Comparison of ENCODE assay signal across 9 mouse cellular contexts in the genomic region with DNA sequence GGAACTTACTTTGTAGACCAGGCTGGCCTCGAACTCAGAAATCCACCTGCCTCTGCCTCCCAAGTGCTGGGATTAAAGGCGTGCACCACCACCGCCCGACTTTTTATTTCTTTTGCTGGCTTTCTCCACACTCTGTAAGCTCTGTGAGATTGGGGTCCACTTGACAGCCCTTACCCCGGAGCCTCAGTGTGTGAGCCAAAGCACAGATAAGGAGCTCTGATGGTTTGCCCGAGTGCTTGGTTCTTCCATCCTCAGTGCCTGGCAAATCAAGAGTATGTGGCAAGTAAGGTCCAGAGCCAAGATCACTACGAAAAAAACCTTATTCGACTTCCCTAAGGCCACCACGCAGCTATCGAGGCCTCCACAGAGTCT. TPM values are rescaled to one million over a fixed set of nuclear protein-coding genes. Genes with fewer than 3 reads are reported as not detected.
A peak's percentile ranks its signal among the peaks of the same experiment; 100 is the strongest.
DNase-seq lines count a peak whose midpoint lies in the region; ATAC-seq lines count a peak whose summit lies in the region.
"Had no signal": no experiment of that assay in that cellular context is flagged by ENCODE, and none has a peak within 500 bp of the region (broad histone marks: within the 10 kb centered on the region; RNA-seq: fewer than 3 reads in every experiment).

No protein-coding gene starts in this region.

- peak overlapping the region; percentile 53 for H3K4me3 ChIP-seq in kidney, embryonic 15.5 days (replicated peaks)
- peak overlapping the region; percentile 61 for H3K4me3 ChIP-seq in forebrain, embryonic 10.5 days
- peak overlapping the region; percentile 46 for H3K4me3 ChIP-seq in intestine, embryonic 16.5 days (ENCODE audit: low read length)
- peak overlapping the region; percentile 44 for H3K4me3 ChIP-seq in midbrain, embryonic 16.5 days (ENCODE audit: low read depth, low read length)

- DNase-seq in kidney, adult 9 months, result no peak
- no peak for DNase-seq in forebrain, embryonic 10.5 days (ENCODE audit: extremely low spot score, low spot score)
- no peak for DNase-seq in gastrocnemius, postnatal 14 days
- no peak for DNase-seq in thymus, postnatal 4 days
- no peak for DNase-seq in cerebellum, adult 11 months

- peak overlapping the region; percentile 95 for H3K4me2 ChIP-seq in kidney, embryonic 15.5 days
- peak overlapping the region; percentile 84 for H3K4me2 ChIP-seq in intestine, embryonic 16.5 days (ENCODE audit: low read depth, low read length)
- H3K4me2 ChIP-seq in midbrain, embryonic 16.5 days (ENCODE audit: low read length), result peak overlapping the region; percentile 76

- WGBS in kidney, embryonic 15.5 days, result 32% methylated on average over 10 of the region's 10 CpGs
- 30% methylated on average over 10 of the region's 10 CpGs for WGBS in forebrain, embryonic 10.5 days
- WGBS in intestine, embryonic 16.5 days, result 30% methylated on average over 10 of the region's 10 CpGs
- 20% methylated on average over 10 of the region's 10 CpGs for WGBS in midbrain, embryonic 16.5 days

- intact Hi-C loops in gastrocnemius, postnatal 14 days (cut with DNase I; ENCODE audit: low total_unique reads), result no loop called here

- no peaks in the 10 kb centered on the region for H3K9me3 ChIP-seq in kidney, embryonic 15.5 days (replicated peaks)
- no peaks in the 10 kb centered on the region for H3K9me3 ChIP-seq in forebrain, embryonic 10.5 days
- no peaks in the 10 kb centered on the region for H3K9me3 ChIP-seq in intestine, embryonic 16.5 days (ENCODE audit: control insufficient read depth, low read length)
- no peaks in the 10 kb centered on the region for H3K9me3 ChIP-seq in midbrain, embryonic 16.5 days (replicated peaks; ENCODE audit: control insufficient read depth, low read length, poor library complexity, severe bottlenecking)

- H3K27me3 ChIP-seq in kidney, embryonic 15.5 days, result no peaks in the 10 kb centered on the region
- peaks cover 21% of the 10 kb centered on the region for H3K27me3 ChIP-seq in forebrain, embryonic 10.5 days (ENCODE audit: poor library complexity, severe bottlenecking)
- H3K27me3 ChIP-seq in intestine, embryonic 16.5 days (replicated peaks; ENCODE audit: control insufficient read depth, insufficient read depth, low read length), result no peaks in the 10 kb centered on the region
- no peaks in the 10 kb centered on the region for H3K27me3 ChIP-seq in midbrain, embryonic 16.5 days (ENCODE audit: control insufficient read depth, insufficient read depth, low read depth, low read length)
- H3K27me3 ChIP-seq: Patski had no signal

- peaks cover 19% of the 10 kb centered on the region for H3K4me1 ChIP-seq in kidney, embryonic 15.5 days
- H3K4me1 ChIP-seq in forebrain, embryonic 10.5 days, result peaks cover 22% of the 10 kb centered on the region
- peaks cover 26% of the 10 kb centered on the region for H3K4me1 ChIP-seq in intestine, embryonic 16.5 days (ENCODE audit: control insufficient read depth, insufficient read depth, low read length)
- peaks cover 8% of the 10 kb centered on the region for H3K4me1 ChIP-seq in midbrain, embryonic 16.5 days (ENCODE audit: control insufficient read depth, insufficient read depth, low read length)

- H3K36me3 ChIP-seq in kidney, embryonic 15.5 days, result peaks cover 52% of the 10 kb centered on the region
- H3K36me3 ChIP-seq in forebrain, embryonic 10.5 days (replicated peaks), result peaks cover 58% of the 10 kb centered on the region
- peaks cover 16% of the 10 kb centered on the region; the same call in 1 of the 2 replicates for H3K36me3 ChIP-seq in intestine, embryonic 16.5 days (ENCODE audit: control insufficient read depth, insufficient read depth, low read length)
- peaks cover 28% of the 10 kb centered on the region for H3K36me3 ChIP-seq in midbrain, embryonic 16.5 days (ENCODE audit: control insufficient read depth, insufficient read depth, low read length)

- H3K9ac ChIP-seq in kidney, embryonic 15.5 days, result peak overlapping the region; percentile 48
- peak overlapping the region; percentile 62 for H3K9ac ChIP-seq in intestine, embryonic 16.5 days (ENCODE audit: low read depth, low read length)
- H3K9ac ChIP-seq in midbrain, embryonic 16.5 days (ENCODE audit: low read depth, low read length), result peak overlapping the region; percentile 75

- no peak for ATAC-seq in kidney, embryonic 15.5 days (replicated peaks; ENCODE audit: low FRiP score)
- no peak for ATAC-seq in intestine, embryonic 16.5 days
- ATAC-seq in midbrain, embryonic 16.5 days, result no peak; the same call in 1 of the 2 replicates
- ATAC-seq: Patski had no signal

- H3K27ac ChIP-seq in kidney, embryonic 15.5 days, result peak overlapping the region; percentile 59; the same call in 1 of the 2 replicates
- peak overlapping the region; percentile 90 for H3K27ac ChIP-seq in forebrain, embryonic 10.5 days
- H3K27ac ChIP-seq in intestine, embryonic 16.5 days (ENCODE audit: low read length), result no peak overlapping the region
- peak overlapping the region; percentile 80 for H3K27ac ChIP-seq in midbrain, embryonic 16.5 days (ENCODE audit: low read length)

RNA-seq across cellular contexts. Expression of a gene that starts 2.9 kb away (rescaled TPM):
- polyA plus RNA-seq in kidney, embryonic 15.5 days (2015; fragmentation: Nextera tagmentation; extraction: Ambion mirVana), result 3.5 and 3.6 TPM in 2 replicates
- polyA plus RNA-seq in forebrain, embryonic 10.5 days (2016; fragmentation: Nextera tagmentation; extraction: Ambion mirVana), result 4.0 and 4.2 TPM in 2 replicates
- 3.0 and 3.3 TPM in 2 replicates for polyA plus RNA-seq in intestine, embryonic 16.5 days (2015; fragmentation: Nextera tagmentation; extraction: Ambion mirVana)
- polyA plus RNA-seq in midbrain, embryonic 16.5 days (2015; fragmentation: Nextera tagmentation; extraction: Ambion mirVana), result 13.2 and 15.8 TPM in 2 replicates
- total RNA-seq in gastrocnemius, postnatal 14 days (2021), result 1 to 10 TPM; 1.3 TPM

RNA-seq across cellular contexts. Expression of a gene that starts 14.1 kb away (rescaled TPM):
- 403 and 405 TPM in 2 replicates for polyA plus RNA-seq in kidney, embryonic 15.5 days (2015; fragmentation: Nextera tagmentation; extraction: Ambion mirVana)
- 366 TPM in 2 replicates for polyA plus RNA-seq in forebrain, embryonic 10.5 days (2016; fragmentation: Nextera tagmentation; extraction: Ambion mirVana)
- 449 and 456 TPM in 2 replicates for polyA plus RNA-seq in intestine, embryonic 16.5 days (2015; fragmentation: Nextera tagmentation; extraction: Ambion mirVana)
- polyA plus RNA-seq in midbrain, embryonic 16.5 days (2015; fragmentation: Nextera tagmentation; extraction: Ambion mirVana), result 442 and 475 TPM in 2 replicates
- 10 to 100 TPM; 66.6 to 66.9 TPM for total RNA-seq in gastrocnemius, postnatal 14 days (2021)

RNA-seq across cellular contexts. Expression of a gene that starts 14.3 kb away (rescaled TPM):
- 56.7 and 62.1 TPM in 2 replicates for polyA plus RNA-seq in kidney, embryonic 15.5 days (2015; fragmentation: Nextera tagmentation; extraction: Ambion mirVana)
- polyA plus RNA-seq in forebrain, embryonic 10.5 days (2016; fragmentation: Nextera tagmentation; extraction: Ambion mirVana), result 53.8 and 59.3 TPM in 2 replicates
- polyA plus RNA-seq in intestine, embryonic 16.5 days (2015; fragmentation: Nextera tagmentation; extraction: Ambion mirVana), result 44.4 and 45.1 TPM in 2 replicates
- 75.5 and 82.2 TPM in 2 replicates for polyA plus RNA-seq in midbrain, embryonic 16.5 days (2015; fragmentation: Nextera tagmentation; extraction: Ambion mirVana)
- 10 to 100 TPM; 14.4 to 15.8 TPM for total RNA-seq in gastrocnemius, postnatal 14 days (2021)

RNA-seq across cellular contexts. Expression of a gene that starts 27.1 kb away (rescaled TPM):
- polyA plus RNA-seq in kidney, embryonic 15.5 days (2015; fragmentation: Nextera tagmentation; extraction: Ambion mirVana), result 24.0 and 25.3 TPM in 2 replicates
- 38.3 and 40.6 TPM in 2 replicates for polyA plus RNA-seq in forebrain, embryonic 10.5 days (2016; fragmentation: Nextera tagmentation; extraction: Ambion mirVana)
- 32.4 and 35.5 TPM in 2 replicates for polyA plus RNA-seq in intestine, embryonic 16.5 days (2015; fragmentation: Nextera tagmentation; extraction: Ambion mirVana)
- 15.5 and 20.3 TPM in 2 replicates for polyA plus RNA-seq in midbrain, embryonic 16.5 days (2015; fragmentation: Nextera tagmentation; extraction: Ambion mirVana)
- 10 to 100 TPM; 11.1 to 13.3 TPM for total RNA-seq in gastrocnemius, postnatal 14 days (2021)

RNA-seq across cellular contexts. Expression of a gene that starts 43.6 kb away (rescaled TPM):
- not detected in 2 replicates for polyA plus RNA-seq in kidney, embryonic 15.5 days (2015; fragmentation: Nextera tagmentation; extraction: Ambion mirVana)
- polyA plus RNA-seq in forebrain, embryonic 10.5 days (2016; fragmentation: Nextera tagmentation; extraction: Ambion mirVana), result not detected in 2 replicates
- polyA plus RNA-seq in intestine, embryonic 16.5 days (2015; fragmentation: Nextera tagmentation; extraction: Ambion mirVana), result 24.4 and 35.0 TPM in 2 replicates
- polyA plus RNA-seq in midbrain, embryonic 16.5 days (2015; fragmentation: Nextera tagmentation; extraction: Ambion mirVana), result not detected in 2 replicates
- 1 to 10 TPM in 1 of 2 experiments, under 1 TPM in 1; 0.51 to 2.7 TPM for total RNA-seq in gastrocnemius, postnatal 14 days (2021)
- polyA plus RNA-seq: Patski had no signal
